Mouse (Mus musculus) hindbrain, postnatal 0 days (tissue): ENCODE data around the gene Calhm4. TPM values are rescaled to one million over a fixed set of nuclear protein-coding genes. Genes with fewer than 3 reads are reported as not detected.

Source experiments
- ATAC-seq: fragments of 200-750 bp; cut with Nextera tagmentation; 2 replicates; pipeline ENCODE4 v1.8.0; 2017; ENCODE audit warnings: mild to moderate bottlenecking, moderate TSS enrichment, moderate library complexity
- DNase-seq: peaks from one replicate; pipeline ENCODE4 v3.0.0-alpha.2; 2015; ENCODE audit warnings: low spot score
- H3K27ac ChIP-seq: fragments of 300-500 bp; sonication (generic); 2 replicates; pipeline ENCODE4 v1.5.1; 2014; ENCODE audit warnings: mild to moderate bottlenecking
- H3K27me3 ChIP-seq: fragments of 300-500 bp; sonication (generic); 2 replicates; pipeline ENCODE4 v1.6.1; 2014; ENCODE audit warnings: low read length, mixed read lengths; ENCODE audit not compliant: insufficient read depth
- H3K36me3 ChIP-seq: fragments of 300-500 bp; sonication (generic); 2 replicates; pipeline ENCODE4 v1.6.1; 2014; ENCODE audit warnings: low read length, mixed read lengths; ENCODE audit not compliant: insufficient read depth
- H3K4me1 ChIP-seq: fragments of 300-500 bp; sonication (generic); 2 replicates; pipeline ENCODE4 v1.6.1; 2014; ENCODE audit warnings: antibody characterized with exemption, low read length, mixed read lengths; ENCODE audit not compliant: insufficient read depth
- H3K4me2 ChIP-seq: fragments of 300-500 bp; sonication (generic); 2 replicates; pipeline ENCODE4 v1.6.1; 2014; ENCODE audit warnings: low read depth, mild to moderate bottlenecking, low read length, moderate library complexity, mixed read lengths
- H3K4me3 ChIP-seq: fragments of 300-500 bp; sonication (generic); 2 replicates; pipeline ENCODE4 v1.5.1; 2014; ENCODE audit warnings: low read length
- H3K9ac ChIP-seq: fragments of 300-500 bp; sonication (generic); replicated peaks from 2 replicates; pipeline ENCODE4 v1.6.1; 2014; ENCODE audit warnings: mild to moderate bottlenecking, low read length, moderate library complexity, mixed read lengths
- H3K9me3 ChIP-seq: fragments of 300-500 bp; sonication (generic); 2 replicates; pipeline ENCODE4 v1.6.1; 2016; ENCODE audit warnings: low read length, mixed read lengths
- CTCF ChIP-seq: IDR thresholded peaks from 2 replicates; pipeline ENCODE4 v1.5.1; 2016; ENCODE audit warnings: antibody characterized with exemption, control low read depth, low read depth
- WGBS: fragments of 180-500 bp; shearing (Covaris S2); extraction: QIAGEN DNeasy Blood & Tissue Kit; methylation state at CpG from one replicate; pipeline ENCODE4 v1.1.7; 2014; 5-methylcytosine and 5-hydroxymethylcytosine counted together
- polyA plus RNA-seq: library from polyadenylated mRNA; unstranded; fragments of >200 nt; fragmentation: Nextera tagmentation; extraction: Ambion mirVana; gene quantifications from 2 replicates; pipeline ENCODE4 v1.2.1, GENCODE M21; 2015
- total RNA-seq: library from RNA; depleted of rRNA; stranded (reverse); fragments of >200 nt; gene quantifications from 2 replicates; pipeline ENCODE4 v1.2.3, GENCODE M21; 2014

Calhm4 gene
- total and polyA plus RNA-seq, 2 experiments from 2014 or later: not detected

DNA sequence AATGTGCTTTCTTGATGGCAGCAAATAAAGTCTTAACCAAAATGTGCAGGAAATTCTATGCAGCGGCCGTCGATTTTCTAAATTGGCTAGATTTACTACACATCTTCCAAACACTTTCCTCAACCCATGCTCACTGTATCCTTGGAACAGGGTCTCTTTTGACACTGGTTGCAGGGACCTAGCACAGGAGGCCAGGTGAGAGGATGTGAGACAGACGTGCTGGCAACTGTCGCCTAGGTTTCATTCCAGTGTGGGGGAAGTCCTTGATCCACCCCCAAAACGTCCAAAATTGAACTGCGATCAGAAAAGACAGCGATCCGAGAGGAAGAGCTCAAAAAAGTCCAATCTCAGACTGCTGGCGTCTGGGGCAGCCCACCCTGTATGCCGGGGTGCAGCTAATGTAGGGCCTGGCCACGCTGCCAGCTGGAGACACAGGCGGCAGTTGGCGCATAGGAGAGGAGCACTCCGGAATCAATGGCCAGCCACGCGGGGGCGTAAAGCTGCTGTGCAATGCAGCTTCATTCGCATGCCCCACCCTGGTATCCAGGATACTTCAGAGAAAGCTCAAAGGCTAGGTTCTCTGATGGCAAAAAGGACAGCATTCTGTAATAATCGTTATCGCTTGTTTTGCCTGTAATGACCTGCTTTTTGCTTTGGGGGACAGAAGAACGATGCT lies 10.3 kb downstream of the Calhm4 start:
- Histone ChIP-seq H3K27ac (no peak overlapping the region), H3K4me3 (peak overlapping the region; percentile 23), H3K27me3 (no peaks in the 10 kb centered on the region), H3K4me1 (no peaks in the 10 kb centered on the region), H3K36me3 (no peaks in the 10 kb centered on the region), H3K9me3 (no peaks in the 10 kb centered on the region), H3K9ac (peak overlapping the region; percentile 37; the same call in 1 of the 2 replicates), H3K4me2 (peak overlapping the region; percentile 49)
- WGBS: 16% methylated on average over 22 of the region's 22 CpGs
- TF ChIP-seq CTCF: peak; percentile 83
- DNase-seq: peak; percentile 91
- ATAC-seq: peak; percentile 89

- Histone ChIP-seq H3K4me2 (no peak overlapping the region), H3K27ac (no peak overlapping the region), H3K4me1 (no peaks in the 10 kb centered on the region), H3K9me3 (no peaks in the 10 kb centered on the region), H3K4me3 (no peak overlapping the region), H3K36me3 (no peaks in the 10 kb centered on the region), H3K9ac (no peak overlapping the region), H3K27me3 (no peaks in the 10 kb centered on the region)
- WGBS: 81% methylated on average over 5 of the region's 5 CpGs
- no peak for ATAC-seq
- DNase-seq: no peak
- TF ChIP-seq CTCF: 0 out of 2 replicates have a peak, but pooled peaks have one; percentile 1
Observed at GRCm38 (mm10) chr10:34030322-34030721, 13.8 kb downstream of the Calhm4 start.

- peaks cover 10% of the 10 kb centered on the region; the same call in 1 of the 2 replicates for H3K4me1 ChIP-seq
- H3K9me3 ChIP-seq: no peaks in the 10 kb centered on the region
- peak; percentile 46 for TF ChIP-seq CTCF
- DNase-seq (peak; percentile 98), ATAC-seq (peak; percentile 100)
- no peaks in the 10 kb centered on the region for H3K36me3 ChIP-seq
- H3K9ac ChIP-seq: peak within 1 kb of the TSS; percentile 77
- no peaks in the 10 kb centered on the region for H3K27me3 ChIP-seq
- peak within 1 kb of the TSS; percentile 87 for H3K27ac ChIP-seq
- H3K4me2 ChIP-seq: peak within 1 kb of the TSS; percentile 79
- peak within 1 kb of the TSS; percentile 76 for H3K4me3 ChIP-seq
- WGBS: under 1% methylated on average over 82 of the region's 82 CpGs
Observed at GRCm38 (mm10) chr10:34019302-34020075, 24.6 kb downstream of the Calhm4 start, which contains the start of gene Rwdd1. Gene Rwdd1 (minus strand): TSS chr10:34019624.

DNA sequence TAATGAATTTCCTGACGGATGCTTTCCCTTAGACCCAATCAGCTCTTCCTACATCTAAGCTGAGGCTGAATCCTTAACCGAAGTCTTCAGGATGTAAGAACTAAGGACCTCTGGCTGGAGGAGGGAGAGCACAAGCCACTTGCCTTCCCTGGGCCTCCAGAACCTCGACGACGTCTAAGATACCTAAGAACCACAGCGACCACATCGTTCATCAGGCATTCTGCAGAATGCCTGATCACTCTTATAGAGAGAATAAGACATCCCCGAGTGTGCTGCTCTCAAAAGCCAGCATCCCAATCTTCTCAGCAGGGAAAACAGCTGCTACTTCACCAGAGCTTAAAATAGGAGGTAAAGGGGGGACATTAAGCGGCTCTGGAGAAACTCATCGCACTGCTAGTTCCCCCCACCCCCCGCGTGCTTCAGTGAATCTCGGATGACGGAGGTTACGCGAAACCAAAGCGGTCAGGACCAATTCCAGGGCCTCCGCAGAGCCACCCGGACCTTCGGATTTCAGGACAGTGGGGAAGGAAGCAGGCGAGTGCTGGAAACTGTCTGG lies 25.3 kb downstream of the Calhm4 start:
- Histone ChIP-seq H3K36me3 (no peaks in the 10 kb centered on the region), H3K27me3 (no peaks in the 10 kb centered on the region), H3K9me3 (no peaks in the 10 kb centered on the region), H3K27ac (peak overlapping the region; percentile 87), H3K4me1 (peaks cover 10% of the 10 kb centered on the region; the same call in 1 of the 2 replicates), H3K4me3 (peak overlapping the region; percentile 76), H3K9ac (peak overlapping the region; percentile 77), H3K4me2 (peak overlapping the region; percentile 79)
- DNase-seq: peak; percentile 51
- under 1% methylated on average over 21 of the region's 21 CpGs for WGBS
- no peak for TF ChIP-seq CTCF
- ATAC-seq: no peak

DNA sequence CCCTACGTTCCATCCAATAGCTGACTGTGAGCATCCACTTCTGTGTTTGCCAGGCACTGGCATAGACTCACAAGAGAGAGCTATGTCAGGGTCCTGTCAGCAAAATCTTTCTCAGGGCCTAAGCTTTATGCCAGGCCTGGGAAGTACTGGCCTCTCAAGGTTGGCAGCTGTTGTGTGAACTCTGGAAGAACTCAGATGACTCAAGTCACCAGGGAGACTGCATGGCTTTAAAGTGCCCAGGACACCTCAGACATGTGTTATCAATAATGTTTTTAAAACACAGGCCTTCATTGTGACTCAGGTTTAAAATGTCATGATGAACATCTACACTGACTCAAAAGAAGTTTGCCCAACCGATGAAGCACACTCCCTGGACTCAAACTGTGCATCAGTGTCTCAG lies 30.9 kb downstream of the Calhm4 start:
- H3K9me3 ChIP-seq: no peaks in the 10 kb centered on the region
- no peak for DNase-seq
- H3K27ac ChIP-seq: no peak overlapping the region
- no peak overlapping the region for H3K4me2 ChIP-seq
- H3K4me3 ChIP-seq: no peak overlapping the region
- H3K36me3 ChIP-seq: peaks cover 4% of the 10 kb centered on the region; the same call in 1 of the 2 replicates
- no peaks in the 10 kb centered on the region for H3K27me3 ChIP-seq
- no peak for ATAC-seq
- WGBS: 83% methylated on average over 2 of the region's 2 CpGs
- peaks cover 3% of the 10 kb centered on the region; the same call in 1 of the 2 replicates for H3K4me1 ChIP-seq
- H3K9ac ChIP-seq: no peak overlapping the region
- TF ChIP-seq CTCF: no peak

DNA sequence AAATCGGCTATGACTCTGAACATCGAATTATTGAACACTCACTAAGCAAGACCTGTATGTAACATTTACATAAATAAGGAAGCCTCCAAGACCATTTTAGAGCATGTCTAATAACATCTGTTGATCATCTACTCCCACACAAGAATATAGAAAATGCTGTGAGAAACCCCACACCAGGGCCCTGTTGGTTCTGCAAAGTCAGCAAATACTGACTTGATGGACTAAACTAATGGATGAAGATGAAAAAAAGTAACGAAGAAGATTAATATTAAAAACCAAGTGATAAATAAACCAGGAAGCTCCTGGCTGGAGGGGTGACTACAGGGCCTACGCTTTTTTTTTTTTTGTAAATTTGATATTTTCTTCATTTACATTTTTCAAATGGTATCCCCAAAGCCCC lies 31.5 kb downstream of the Calhm4 start:
- 96% methylated on average over 4 of the region's 4 CpGs for WGBS

More for the DNA sequence above, 31.5 kb downstream of the Calhm4 start:
- Histone ChIP-seq H3K9ac (no peak overlapping the region), H3K36me3 (peaks cover 4% of the 10 kb centered on the region; the same call in 1 of the 2 replicates), H3K4me2 (no peak overlapping the region), H3K4me3 (no peak overlapping the region), H3K9me3 (no peaks in the 10 kb centered on the region), H3K4me1 (no peaks in the 10 kb centered on the region), H3K27ac (no peak overlapping the region), H3K27me3 (no peaks in the 10 kb centered on the region)
- no peak for ATAC-seq
- no peak for DNase-seq
- no peak for TF ChIP-seq CTCF
